Mouse (Mus musculus) C2C12 (cell line): ENCODE measurements at regions not wholly inside any gene's neighbourhood (a gene's known extent, or its start where the extent isn't known, plus 50 kb on each side); places are given as distances from the start of the nearest gene placed in this dataset.

Source experiments
- H3K27me3 ChIP-seq: one replicate; pipeline ENCODE4 v1.6.1; 2011; ENCODE audit not compliant: control insufficient read depth, insufficient read depth, insufficient read length
- H3K36me3 ChIP-seq: one replicate; pipeline ENCODE4 v1.6.1; 2011; ENCODE audit not compliant: control insufficient read depth, insufficient read depth
- H3K4me3 ChIP-seq: one replicate; pipeline ENCODE4 v1.5.1; 2011; ENCODE audit warnings: mild to moderate bottlenecking, control low read depth; ENCODE audit not compliant: poor library complexity, insufficient read depth, severe bottlenecking
- H3K79me2 ChIP-seq: one replicate; pipeline ENCODE4 v1.6.1; 2011; ENCODE audit not compliant: control insufficient read depth, insufficient read depth
- H3K79me3 ChIP-seq: one replicate; pipeline ENCODE4 v1.6.1; 2011; ENCODE audit warnings: low read depth, control low read depth
- H3ac ChIP-seq: one replicate; pipeline ENCODE3; 2011; ENCODE audit warnings: low read depth; ENCODE audit not compliant: control insufficient read depth, insufficient read length
- CEBPB ChIP-seq: IDR thresholded peaks from one replicate; pipeline ENCODE4 v1.6.1; 2011; ENCODE audit warnings: low read depth, mild to moderate bottlenecking, control low read depth, moderate library complexity
- CTCF ChIP-seq: IDR thresholded peaks from one replicate; pipeline ENCODE4 v1.5.1; 2011; ENCODE audit not compliant: control insufficient read depth, insufficient read depth, insufficient read length
- FOSL1 ChIP-seq: IDR thresholded peaks from one replicate; pipeline ENCODE4 v1.8.0; 2011; ENCODE audit warnings: mild to moderate bottlenecking, low read length; ENCODE audit not compliant: poor library complexity, insufficient read depth, severe bottlenecking
- MAX ChIP-seq: IDR thresholded peaks from one replicate; pipeline ENCODE4 v1.6.1; 2011; ENCODE audit warnings: mild to moderate bottlenecking, control low read depth
- MYOD1 ChIP-seq: IDR thresholded peaks from one replicate; pipeline ENCODE4 v1.6.1; 2011; ENCODE audit warnings: low read depth; ENCODE audit not compliant: control insufficient read depth, insufficient read length
- MYOG ChIP-seq: IDR thresholded peaks from one replicate; pipeline ENCODE4 v1.6.1; 2011; ENCODE audit not compliant: control insufficient read depth, insufficient read length; ENCODE audit errors: extremely low read depth
- USF1 ChIP-seq: IDR thresholded peaks from one replicate; pipeline ENCODE4 v1.6.1; 2011; ENCODE audit warnings: low read depth, mild to moderate bottlenecking, control low read depth, moderate library complexity

DNA sequence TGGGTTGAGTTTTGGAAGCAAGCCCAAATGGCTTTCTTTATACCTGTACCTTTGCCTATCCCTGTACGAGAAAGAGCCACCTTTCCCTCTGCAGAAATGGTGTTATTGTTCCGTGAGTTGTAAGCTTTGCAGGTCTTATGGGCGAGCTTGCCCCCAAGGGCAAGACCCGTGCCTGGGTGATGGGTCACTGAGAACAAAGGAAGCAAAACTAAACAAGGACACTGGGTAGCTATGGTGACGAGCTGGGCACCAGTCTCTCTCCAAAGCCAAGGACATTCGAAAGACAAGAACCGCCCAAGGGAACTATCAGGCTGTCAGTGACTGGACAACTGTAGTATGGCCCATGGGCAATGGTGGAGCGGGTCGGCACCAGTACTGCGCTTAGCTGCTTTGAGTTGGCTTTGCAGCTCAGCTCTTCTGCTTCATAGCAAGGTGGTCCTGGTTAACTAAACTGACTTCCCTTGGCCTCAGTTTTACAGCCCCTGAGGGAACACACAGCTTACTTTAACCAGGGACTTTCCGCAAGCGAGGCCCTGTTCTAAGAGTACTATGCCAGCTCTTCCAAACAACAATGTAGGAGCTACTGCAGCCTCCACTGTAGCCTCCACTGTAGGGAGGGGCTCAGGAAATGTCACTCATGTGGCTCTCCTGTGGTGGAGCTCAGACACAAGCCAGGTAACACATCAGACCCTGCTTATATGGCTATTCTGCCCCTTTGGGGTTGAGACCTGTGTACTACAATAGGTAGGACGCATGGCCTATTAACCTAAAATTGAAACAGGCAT is 124.1 kb downstream of the Sp3 start:
- no peaks in the 10 kb centered on the region for H3K27me3 ChIP-seq
- no peak overlapping the region for H3K4me3 ChIP-seq
- TF ChIP-seq MYOD1 (no peak), CEBPB (no peak), CTCF (no peak), FOSL1 (no peak), MAX (no peak), USF1 (no peak), MYOG (no peak)
- H3K36me3 ChIP-seq = no peaks in the 10 kb centered on the region
- H3K79me3 ChIP-seq = no peaks in the 10 kb centered on the region
- H3ac ChIP-seq = no peak overlapping the region
- no peaks in the 10 kb centered on the region for H3K79me2 ChIP-seq

DNA sequence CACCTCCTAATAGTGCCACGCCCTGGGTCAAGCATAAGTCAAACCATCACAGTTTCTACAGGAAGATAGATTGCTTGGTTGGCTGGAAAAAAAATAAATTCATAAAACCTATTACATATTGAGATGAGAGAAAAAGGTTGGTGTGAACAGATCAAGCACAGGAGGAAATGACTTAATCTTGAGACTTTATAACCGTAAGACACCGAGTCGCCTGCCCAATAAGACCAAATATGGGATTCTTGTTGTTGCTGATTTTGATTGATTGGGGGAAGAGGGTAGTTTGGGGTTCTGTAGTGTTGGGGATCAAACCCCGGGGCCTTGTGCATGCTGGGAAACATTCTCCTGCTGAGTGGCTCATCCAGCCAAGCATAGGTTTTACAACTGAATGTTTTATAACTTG is 122.9 kb downstream of the Sp3 start:
- H3K36me3 ChIP-seq = no peaks in the 10 kb centered on the region
- no peaks in the 10 kb centered on the region for H3K79me2 ChIP-seq
- H3K4me3 ChIP-seq = no peak overlapping the region
- TF ChIP-seq FOSL1 = no peak
- TF ChIP-seq CTCF = no peak
- TF ChIP-seq USF1 = no peak
- TF ChIP-seq MYOD1 = no peak
- TF ChIP-seq MYOG = no peak
- TF ChIP-seq MAX = no peak
- no peak for TF ChIP-seq CEBPB
- no peaks in the 10 kb centered on the region for H3K27me3 ChIP-seq
- no peak overlapping the region for H3ac ChIP-seq
- no peaks in the 10 kb centered on the region for H3K79me3 ChIP-seq

DNA sequence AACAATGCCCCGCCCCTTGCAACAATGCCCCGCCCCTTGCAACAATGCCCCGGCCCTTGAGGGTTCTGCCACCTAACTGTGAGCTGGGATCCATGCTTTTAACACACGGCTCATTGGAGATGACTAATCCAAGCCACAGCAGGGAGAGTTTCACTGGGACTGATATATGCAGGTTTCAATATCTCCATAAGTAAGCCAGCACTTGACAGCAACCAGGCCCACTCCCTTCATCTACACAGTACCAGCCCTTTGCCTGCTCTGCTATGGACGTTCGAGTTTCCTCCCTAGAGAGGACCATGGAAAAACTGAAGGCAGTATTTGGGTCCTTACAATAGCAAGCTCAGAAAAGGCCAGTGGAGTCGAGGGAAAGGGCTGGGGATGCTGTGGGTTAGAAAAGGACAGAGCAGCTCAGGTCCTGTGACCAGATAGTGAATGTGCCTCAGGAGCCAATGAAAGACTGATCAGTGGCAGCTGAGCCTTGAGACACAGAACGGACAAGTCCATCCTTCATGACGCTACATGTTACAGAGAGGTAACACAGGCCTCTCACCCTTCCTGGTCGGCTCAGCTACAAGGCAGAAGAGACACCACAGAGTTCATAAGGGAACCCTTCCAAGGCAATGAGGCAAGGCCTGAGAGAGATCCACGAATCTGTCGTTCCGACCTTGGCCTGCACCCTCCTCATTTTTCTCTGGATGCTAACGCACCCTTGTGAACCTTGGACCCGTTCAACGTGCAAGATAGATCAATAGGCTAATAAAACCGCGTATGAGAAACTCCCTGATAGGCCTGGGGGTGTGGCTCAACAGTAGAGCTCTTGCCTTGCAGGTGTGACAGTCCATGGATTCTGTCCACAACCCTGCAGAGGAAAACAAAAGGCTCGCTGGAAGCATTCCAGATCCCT is 114.5 kb downstream of the Sp3 start:
- H3K79me2 ChIP-seq = no peaks in the 10 kb centered on the region
- no peak for TF ChIP-seq MYOD1
- TF ChIP-seq MYOG = no peak
- no peak for TF ChIP-seq FOSL1
- no peak for TF ChIP-seq USF1
- TF ChIP-seq CEBPB = no peak
- no peak for TF ChIP-seq MAX
- no peak for TF ChIP-seq CTCF
- H3K36me3 ChIP-seq = no peaks in the 10 kb centered on the region
- no peak overlapping the region for H3ac ChIP-seq
- H3K27me3 ChIP-seq = no peaks in the 10 kb centered on the region
- no peaks in the 10 kb centered on the region for H3K79me3 ChIP-seq
- H3K4me3 ChIP-seq = no peak overlapping the region

DNA sequence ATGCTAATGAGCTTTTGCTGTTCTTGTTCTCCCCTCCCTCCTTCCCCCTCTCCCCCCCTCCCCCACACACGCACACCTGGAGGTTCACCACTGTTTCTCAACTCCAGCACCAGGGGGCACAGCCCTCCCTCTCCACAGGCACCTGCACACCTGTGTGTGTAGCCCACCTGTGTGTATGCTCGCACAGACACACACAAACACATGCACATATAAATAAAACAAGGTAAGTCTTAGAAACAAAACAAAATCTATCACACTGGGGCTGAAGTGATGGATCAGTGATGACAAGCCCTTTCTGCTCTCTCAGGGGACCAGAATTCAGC is 113.9 kb downstream of the Sp3 start:
- Histone ChIP-seq H3ac (no peak overlapping the region), H3K36me3 (no peaks in the 10 kb centered on the region), H3K27me3 (no peaks in the 10 kb centered on the region), H3K79me3 (no peaks in the 10 kb centered on the region), H3K79me2 (no peaks in the 10 kb centered on the region), H3K4me3 (no peak overlapping the region)
- TF ChIP-seq MYOD1 = no peak
- no peak for TF ChIP-seq CTCF
- TF ChIP-seq MYOG = no peak
- TF ChIP-seq MAX = no peak

DNA sequence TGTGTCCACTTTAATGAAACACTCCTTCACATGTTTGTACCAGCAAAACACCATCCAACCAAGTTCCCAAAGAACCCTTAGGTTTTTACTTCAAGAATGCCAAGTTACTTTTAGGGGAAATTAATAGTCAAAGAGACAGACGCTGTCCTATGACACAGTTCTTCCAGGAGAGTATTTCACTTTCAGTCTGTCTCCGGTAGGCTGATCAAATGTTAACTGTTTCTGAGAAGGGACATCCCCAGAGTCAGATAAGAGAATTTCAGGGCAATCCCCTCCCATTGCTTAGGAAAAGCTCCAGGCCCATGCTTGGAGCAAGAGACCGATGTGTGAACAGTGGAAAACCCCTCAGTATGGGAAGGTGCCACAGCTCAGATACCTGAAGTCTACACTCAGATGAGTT is 112.1 kb downstream of the Sp3 start:
- H3K4me3 ChIP-seq = no peak overlapping the region
- no peaks in the 10 kb centered on the region for H3K79me3 ChIP-seq
- H3K79me2 ChIP-seq = no peaks in the 10 kb centered on the region
- TF ChIP-seq MAX = no peak
- no peak for TF ChIP-seq CEBPB
- TF ChIP-seq CTCF = no peak
- no peak for TF ChIP-seq MYOG
- TF ChIP-seq USF1 = no peak
- no peak for TF ChIP-seq FOSL1
- TF ChIP-seq MYOD1 = no peak
- H3ac ChIP-seq = no peak overlapping the region
- H3K36me3 ChIP-seq = no peaks in the 10 kb centered on the region
- no peaks in the 10 kb centered on the region for H3K27me3 ChIP-seq

DNA sequence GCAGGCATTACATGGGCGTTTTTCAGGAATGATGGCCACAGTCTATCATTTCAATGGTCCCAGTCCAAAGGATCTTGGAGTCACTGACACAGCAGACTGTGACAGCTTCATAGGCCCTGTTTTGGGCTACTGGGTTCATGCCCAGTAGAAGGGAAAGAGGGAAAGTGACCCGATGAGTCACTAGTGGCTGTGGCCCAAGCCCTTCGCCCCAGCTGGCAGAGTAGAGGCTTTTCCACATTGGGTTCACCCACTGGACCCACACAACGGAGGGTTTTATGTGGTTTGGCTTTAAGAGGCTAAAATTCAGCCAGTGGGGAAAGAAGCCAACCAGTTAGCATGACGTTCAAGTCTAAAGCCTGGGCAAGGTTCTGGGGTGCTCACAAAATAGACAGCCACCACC is 108.4 kb downstream of the Sp3 start:
- TF ChIP-seq FOSL1 (peak; percentile 9), MYOG (no peak)
- H3K27me3 ChIP-seq = no peaks in the 10 kb centered on the region
- no peaks in the 10 kb centered on the region for H3K79me2 ChIP-seq
- H3K79me3 ChIP-seq = no peaks in the 10 kb centered on the region
- H3ac ChIP-seq = no peak overlapping the region
- H3K4me3 ChIP-seq = no peak overlapping the region
- H3K36me3 ChIP-seq = no peaks in the 10 kb centered on the region
